Mouse (Mus musculus) heart, adult 8-10 months (tissue): ENCODE data around the gene Cckar. TPM values are rescaled to one million over a fixed set of nuclear protein-coding genes. Genes with fewer than 3 reads are reported as not detected.

Source experiments
- DNase-seq: peaks from one replicate; pipeline ENCODE4 v3.0.0; 2022; ENCODE audit warnings: low spot score
- total RNA-seq, 4 experiments: library from RNA; stranded (reverse); gene quantifications; 2 replicates each; pipeline ENCODE4 v1.2.4; 2022

Cckar gene
- not detected for total RNA-seq

DNA sequence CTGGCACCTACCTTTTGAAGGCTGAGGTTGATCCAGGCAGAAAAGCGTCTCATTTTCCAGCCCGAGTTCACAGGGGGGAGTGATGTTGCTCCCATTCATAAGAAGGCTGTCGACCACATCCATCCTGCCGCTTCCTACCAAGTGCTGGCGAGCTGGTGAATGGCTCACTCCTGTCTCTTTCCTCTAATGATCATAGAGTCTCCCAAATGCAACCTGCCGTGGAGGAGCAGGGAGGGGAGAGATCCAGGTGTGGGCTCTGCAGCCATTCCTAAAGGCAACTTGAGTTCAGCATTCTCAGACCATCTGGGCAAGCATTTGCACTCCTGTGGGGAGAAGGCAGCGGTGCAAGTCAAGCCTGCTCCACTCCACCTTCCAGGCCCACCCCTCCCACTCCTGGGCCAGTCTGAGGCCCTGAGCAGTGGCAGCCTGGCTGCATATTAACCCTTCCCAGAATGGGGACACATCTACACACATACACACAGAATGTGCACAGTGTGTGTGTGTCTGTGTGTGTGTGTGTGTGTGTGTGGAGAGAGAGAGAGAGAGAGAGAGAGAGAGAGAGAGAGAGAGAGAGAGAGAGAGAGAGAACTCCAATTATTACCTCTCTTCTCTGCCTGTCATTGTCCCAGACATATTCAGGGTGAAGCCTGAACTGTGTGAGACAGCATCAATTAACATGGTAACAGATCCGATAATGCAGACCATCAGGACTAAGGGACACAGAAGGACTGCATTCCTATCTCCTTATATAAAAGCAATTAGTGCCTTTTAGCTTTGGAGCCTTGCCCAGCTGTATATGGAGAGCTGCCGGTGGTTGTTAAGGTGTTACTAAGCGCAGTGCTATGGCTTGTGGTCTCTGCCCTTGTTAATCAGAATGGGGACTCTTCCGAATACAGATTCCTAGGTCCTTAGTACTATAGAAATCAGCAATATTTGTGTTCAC lies at the start of gene Cckar:
Gene Cckar, minus strand, starts transcription at position 471 of the 943 bp plus-strand sequence.
- no peak for DNase-seq

DNA sequence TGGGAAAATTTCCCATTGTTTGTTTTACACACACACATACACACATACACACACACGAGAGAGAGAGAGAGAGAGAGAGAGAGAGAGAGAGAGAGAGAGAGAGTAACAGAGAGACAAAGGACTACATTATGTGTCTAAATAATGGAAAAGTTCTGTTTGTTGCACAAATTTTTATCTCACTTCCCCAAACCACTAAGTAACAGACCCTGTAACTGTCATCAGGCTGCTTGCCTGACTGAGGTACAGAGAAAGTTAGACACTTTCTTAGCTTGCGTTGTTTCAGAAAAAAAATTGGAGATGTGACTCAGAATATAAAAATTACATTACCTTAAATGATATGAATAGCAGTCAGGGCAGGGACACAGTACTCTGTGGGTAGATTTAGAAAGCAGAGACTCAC lies 36.6 kb upstream of the Cckar start:
- DNase-seq = no peak

DNA sequence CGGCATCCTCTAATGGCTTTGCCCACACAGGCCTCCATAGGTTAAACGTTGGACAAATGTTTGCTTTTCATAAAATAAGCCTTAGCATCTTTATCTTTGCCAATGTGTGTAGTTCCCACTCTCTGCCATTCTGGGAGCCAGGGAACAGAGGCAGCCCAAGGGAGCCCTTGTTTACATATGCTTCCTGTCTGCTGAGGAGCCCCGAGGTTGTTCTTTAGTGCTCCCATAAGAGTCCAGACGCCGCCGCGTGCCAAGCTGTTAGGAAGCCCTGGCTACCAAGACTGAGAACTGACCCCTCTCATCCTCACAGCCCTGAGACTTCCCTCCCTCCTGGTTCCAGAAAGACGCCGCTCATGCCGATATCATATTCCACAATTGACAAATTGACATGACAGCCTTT lies 25.4 kb upstream of the Cckar start:
- DNase-seq = no peak

DNA sequence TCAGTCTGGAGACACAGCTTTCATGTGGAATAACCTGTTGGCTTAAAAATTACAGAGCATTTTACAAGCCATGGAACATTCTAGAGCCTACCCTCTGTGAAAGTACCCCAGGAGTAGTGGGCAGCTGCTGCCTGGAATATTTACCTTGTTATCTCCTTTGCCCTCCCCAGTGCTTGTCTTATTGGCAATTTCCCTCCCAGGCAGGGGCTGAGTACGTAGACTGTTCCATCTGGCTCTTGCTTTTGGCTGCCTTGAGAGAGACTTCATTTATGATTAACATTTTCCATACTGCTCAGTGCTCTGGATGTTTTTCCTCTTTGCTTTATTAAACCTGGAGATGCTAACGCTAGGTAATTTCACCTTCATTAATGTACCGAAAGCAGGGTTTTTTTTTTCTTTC lies 20.1 kb upstream of the Cckar start:
- DNase-seq = no peak

DNA sequence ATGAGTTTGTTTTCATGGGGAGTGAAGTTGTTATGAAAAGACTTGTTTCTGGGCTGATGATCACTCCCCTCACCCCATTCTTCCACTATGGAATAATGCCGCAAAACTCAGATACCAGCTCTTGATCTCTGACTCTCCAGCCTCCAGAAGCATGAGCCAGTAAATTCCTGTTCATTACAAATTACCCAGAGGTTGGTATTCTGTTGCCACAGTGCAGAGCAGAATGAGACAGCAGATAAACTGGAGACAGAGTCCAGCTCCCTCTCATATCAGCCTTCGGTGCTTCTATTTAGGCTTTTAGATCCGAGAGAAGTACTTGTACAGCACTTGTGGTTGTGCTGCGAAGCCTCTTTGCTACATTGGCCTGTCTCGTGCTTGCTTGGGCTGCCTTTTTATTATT lies 18.5 kb upstream of the Cckar start:
- no peak for DNase-seq

DNA sequence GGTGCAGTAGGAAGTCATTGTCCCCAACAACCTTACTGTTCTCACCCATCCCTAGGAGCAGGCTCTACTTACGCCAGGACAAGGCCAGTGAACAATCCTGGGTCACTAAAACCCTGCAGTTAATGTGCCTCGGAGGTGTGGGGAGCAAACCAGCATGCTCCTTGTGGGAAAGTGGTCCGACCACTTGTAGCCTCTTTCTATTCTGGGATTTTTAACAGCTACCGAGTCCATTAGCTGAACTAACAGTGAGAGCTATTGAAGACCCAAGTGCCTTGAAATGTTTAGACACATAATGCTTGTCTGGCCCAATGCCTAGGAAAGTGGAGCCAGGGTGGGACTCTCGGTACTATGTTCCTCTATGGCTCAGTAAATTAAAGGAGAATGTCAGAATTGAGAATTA lies 9.0 kb upstream of the Cckar start:
- DNase-seq = no peak

DNA sequence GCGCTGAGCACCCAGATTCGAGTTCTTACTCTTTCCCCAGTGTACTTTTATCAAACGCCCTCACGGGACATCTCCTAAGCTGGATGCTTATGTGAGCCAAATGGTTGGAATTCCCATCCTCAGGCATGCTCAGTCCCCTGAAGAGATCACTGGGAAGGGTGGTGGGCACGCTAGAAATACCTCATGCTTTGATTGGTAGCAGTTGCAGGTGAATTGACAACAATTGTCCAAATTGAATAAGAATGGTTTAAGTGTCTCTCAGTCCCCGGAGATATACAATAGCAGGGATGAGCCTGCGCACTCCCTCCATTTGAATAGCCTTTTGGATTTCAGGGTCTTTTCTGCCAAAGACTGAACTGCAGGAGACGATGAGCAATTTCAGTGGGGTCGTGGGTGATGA lies 3.8 kb upstream of the Cckar start:
- no peak for DNase-seq

- DNase-seq = no peak
Observed at GRCm38 (mm10) chr5:53708191-53708590, 686 bp upstream of the Cckar start.

- DNase-seq = no peak
Observed at GRCm38 (mm10) chr5:53702686-53703085, 4.8 kb downstream of the Cckar start.

DNA sequence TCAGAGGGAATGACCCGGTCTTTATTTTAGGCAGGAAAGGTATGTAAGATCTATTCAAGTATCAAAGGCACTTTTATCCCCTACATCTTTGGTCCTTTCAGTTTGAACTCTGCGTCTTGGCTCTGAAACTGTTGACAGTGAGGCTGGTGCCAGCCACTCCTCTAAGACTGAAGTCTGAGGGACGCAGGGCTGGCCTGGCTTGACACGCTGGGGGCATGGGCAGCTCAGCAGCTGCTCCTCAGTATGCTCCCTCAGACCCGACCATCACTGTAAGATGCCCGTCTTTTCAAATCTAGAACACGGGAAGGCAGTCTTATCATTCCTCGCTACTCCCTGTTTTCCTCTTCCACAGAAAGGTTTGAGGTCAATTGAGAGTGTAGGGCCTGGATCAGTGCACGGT lies 9.7 kb downstream of the Cckar start:
- DNase-seq = no peak

GRCm38 (mm10) chr5:53696701-53697100 lies 10.8 kb downstream of the Cckar start:
- no peak for DNase-seq

DNA sequence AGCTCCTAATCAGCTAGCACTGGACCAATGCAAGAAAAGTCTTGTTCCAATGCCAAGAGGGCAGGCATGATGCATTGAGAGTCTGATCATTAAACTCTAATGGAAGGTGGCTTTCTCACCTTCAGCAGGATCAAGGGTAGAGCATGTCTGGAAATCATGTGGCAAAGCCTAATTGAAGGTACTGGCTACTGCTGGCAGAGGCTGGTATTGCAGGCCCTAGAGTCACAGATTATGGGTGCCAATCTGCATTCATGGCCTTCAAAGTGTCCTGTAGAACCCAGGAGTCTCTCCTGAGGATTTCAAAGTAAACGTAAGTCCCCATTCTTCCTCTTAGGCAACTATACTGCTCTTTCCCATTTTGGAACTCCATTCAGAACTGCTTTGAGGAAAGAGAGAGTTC lies 14.8 kb downstream of the Cckar start:
- no peak for DNase-seq

DNA sequence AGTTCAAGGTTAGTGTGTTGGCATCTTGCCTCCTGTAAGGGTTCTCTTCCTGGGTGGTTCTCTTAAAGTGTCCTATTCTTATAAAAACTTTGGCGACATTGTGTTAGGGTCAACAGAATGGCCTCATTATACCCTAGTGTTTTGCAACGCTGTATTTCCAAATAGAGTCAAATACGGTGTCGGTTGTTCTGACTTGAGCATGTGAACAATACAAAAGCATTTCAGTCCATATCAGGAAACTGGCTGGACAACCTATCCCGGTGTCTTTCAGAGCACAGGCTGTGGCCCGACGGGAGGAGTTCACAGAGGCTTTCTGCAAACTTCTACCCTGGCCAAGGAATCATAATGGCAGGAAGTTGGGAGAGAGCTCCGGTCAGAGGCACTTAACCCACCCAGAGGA lies 15.4 kb downstream of the Cckar start:
- no peak for DNase-seq

- no peak for DNase-seq
Observed at GRCm38 (mm10) chr5:53691577-53691976, 15.9 kb downstream of the Cckar start.

GRCm38 (mm10) chr5:53688326-53688725 lies 19.2 kb downstream of the Cckar start:
- no peak for DNase-seq

DNA sequence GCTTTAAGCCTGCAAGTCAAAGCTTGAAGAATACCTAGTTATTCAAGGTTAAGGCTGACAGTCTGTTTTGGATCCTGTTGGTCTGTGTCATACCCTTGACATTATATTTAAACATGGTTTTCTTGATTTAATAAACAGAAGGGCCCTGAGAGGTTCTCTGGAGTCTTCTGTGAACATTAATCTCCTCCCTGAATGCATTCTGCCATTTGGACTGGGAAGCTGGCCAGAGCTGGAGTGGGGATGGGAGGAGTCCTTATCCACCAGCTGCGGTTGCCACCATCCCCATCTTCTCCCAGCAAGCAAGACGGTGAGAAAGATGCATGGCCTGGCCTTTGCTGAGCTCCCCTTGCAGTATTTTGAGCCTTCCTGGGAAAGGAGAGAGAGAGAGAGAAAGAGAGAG lies 21.1 kb downstream of the Cckar start:
- no peak for DNase-seq

DNA sequence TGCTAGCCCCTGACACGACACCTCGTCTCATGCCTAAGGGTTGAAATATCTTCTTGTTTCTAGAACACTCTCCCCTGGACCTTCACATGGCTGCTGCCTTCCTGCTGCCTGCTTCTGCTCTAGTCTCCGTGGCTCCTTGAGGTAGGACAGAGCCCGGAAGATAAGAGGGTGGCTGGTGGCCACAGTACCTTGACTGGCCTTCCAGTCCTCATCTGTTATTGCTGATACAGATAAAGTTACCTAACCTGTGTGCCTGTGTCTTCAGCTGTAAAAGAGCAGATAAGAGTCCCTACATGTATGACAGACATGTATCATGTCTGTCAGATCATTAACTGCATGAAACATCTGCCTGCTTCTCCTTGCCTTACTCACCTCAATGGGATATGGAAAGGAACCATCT lies 21.9 kb downstream of the Cckar start:
- DNase-seq = no peak

DNA sequence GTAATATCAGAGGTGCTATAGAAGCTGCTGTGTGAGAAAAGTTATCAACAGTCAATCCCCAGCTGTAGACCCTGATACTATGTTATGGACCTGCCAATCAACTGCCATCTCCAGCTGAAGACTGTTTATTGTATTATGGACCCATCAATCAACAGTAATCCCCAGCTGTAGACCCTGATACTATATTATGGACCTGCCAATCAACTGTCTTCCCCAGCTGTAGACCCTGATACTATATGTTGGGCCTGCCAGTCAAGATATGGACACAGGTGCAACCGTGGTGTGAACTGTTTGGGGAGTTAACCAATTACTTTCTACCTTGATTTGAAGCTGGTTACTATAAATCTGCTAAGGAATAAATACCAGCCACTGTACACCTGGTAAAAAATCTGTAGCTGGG lies 23.1 kb downstream of the Cckar start:
- DNase-seq = no peak

- DNase-seq = no peak
Observed at GRCm38 (mm10) chr5:53683916-53684315, 23.6 kb downstream of the Cckar start.

GRCm38 (mm10) chr5:53679651-53680050 lies 27.9 kb downstream of the Cckar start:
- DNase-seq = no peak

- no peak for DNase-seq
Observed at GRCm38 (mm10) chr5:53678036-53678767, 29.3 kb downstream of the Cckar start.

DNA sequence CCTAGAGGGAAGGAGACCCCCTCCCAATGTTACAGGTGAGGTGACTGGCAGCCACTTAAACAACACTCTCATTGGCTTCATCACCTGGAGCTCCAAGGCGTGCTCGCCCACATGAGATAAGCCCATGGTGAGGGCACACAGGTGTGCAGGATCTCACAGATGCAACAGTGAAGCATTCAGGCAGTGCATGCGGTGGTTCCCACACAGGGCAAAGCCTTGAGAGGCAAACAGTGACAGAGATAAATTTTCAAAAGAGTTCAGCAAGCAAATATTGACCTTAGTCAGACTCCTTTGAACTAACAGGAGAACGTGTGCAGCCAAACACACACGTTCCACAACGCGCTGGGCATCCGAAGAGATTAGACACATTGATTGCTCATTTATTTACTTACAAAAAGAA lies 30.8 kb downstream of the Cckar start:
- DNase-seq = no peak
